Mouse (Mus musculus): ENCODE measurements around the gene Zswim4.

Zswim4 gene

DNA sequence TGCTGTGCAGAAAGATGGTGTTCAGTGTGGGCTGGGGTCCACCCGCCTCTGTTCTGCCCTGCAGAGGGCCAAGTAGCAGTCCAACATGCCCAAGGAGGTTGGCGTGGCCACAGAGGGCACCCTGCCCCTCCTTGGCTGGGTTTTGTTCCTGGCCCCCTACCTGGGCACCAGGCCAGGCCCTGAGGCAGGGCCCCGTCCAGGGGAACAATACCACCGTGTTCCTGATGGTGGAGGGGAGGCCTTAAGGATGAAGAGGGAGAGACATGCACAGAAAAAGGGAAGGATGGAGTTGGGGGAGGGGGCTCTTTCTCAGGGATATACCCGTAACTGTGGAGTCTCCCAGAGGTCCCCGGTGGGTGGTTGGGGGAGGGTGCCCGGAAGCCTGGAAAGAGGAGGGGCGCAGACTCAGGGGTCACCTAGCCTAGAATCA lies 36.7 kb downstream of the Zswim4 start:
- no peak for DNase-seq

DNA sequence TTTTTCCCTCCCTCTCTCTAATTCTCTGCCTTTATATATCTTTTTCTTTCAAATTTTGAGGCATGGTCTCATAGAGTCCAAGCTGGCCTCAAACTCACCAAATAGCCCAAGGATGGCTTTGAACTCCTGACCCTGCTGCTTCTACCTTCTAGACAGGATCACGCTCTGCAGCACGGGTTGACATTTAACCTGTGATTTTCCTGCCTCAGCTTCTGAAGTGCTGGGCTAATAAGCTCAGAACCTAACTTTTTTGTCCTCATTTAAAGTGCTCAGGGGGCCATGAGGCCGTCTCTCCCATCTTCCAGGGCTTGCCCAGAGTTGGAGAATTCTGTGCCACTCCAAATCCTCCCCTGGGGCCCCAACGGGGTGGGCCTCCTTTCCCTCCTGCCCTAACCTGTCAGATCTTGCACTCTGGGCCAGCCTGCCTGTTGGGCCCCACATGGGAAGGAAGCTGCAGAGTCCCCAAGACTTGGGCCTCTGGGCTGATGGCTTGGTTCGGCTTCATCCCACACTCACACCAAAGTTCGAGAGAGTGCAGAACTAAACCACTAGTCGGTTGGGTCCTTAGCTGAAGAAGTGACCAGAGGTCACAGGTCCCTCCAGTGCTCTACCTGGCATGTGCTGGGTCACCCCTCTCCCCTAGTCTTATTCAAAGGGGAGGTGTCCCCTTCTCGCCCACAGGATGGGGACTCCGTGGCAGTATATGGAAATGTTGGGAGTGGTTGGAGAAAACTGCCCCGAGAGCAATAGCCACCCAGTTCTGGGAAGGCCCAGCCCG lies 37.3 kb downstream of the Zswim4 start:
- no peak for DNase-seq

- DNase-seq = no peak
Observed at GRCm38 (mm10) chr8:84198871-84199270, 38.0 kb downstream of the Zswim4 start.

- peak; percentile 52 to 54 for DNase-seq
Observed at GRCm38 (mm10) chr8:84197922-84198774, 38.7 kb downstream of the Zswim4 start.

DNA sequence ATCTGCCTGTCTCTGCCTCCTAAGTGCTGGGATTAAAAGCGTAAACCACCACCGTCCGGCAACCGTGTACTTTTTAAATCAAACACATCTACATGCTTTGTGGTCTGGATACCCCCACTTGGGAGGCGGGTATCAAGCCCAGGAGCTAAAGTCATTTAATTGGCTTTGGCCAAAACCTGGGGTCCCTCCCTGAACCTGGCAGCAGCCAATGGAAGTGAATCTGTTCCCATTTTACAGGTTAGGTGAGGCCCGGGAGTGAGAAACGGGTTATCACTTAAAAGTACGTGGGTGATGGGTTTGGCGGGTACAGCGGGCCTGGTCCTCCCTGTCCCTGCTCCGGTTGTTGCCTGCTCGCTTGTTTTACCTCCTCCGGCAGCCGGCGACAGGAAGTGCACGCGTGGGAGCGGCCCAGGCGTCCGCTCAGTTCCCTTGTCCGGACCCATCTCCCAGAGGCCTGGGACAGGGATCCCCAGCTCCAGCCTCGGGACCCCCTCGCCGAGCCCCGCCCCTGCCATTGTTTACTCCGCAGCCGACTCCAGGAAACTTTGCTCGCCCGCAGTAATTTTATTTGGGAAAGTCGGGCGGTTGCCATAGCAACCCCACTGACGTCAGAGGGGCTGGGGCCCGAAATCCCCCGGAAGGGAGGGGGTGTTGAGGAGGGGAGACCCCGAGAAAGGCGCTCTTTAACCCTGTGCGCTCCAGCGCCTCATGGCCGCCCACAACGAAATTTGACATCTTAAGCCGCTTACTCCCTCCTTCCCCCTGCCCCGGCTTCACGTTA lies 39.5 kb downstream of the Zswim4 start:
- peak; percentile 62 to 65 for DNase-seq

- no peak for DNase-seq
Observed at GRCm38 (mm10) chr8:84194224-84194743, 42.6 kb downstream of the Zswim4 start.

GRCm38 (mm10) chr8:84193566-84193965 lies 43.3 kb downstream of the Zswim4 start:
- DNase-seq = peak in 1 of 2 experiments; percentile 34

DNA sequence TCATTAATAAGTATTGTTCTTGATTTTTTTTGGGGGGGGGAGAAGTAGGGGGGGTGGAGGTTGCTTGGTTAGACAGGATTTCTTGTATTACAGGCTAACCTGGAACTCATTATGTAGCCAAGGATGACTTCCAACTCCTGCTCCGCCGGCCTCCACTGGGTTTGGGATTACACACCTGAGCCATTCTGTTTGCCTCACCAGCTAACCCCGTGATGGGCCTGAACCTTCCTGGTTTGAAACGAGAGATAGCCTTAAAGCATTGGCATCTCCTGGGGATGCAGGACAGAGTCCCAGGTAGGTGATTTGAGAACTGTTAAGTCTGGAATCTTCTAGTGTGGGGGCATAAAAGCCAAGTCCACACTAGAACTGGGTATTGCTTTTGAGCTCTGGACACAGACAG lies 43.7 kb downstream of the Zswim4 start:
- no peak for DNase-seq

- peak; percentile 71 to 81 for DNase-seq
Observed at GRCm38 (mm10) chr8:84192555-84192954, 44.3 kb downstream of the Zswim4 start.

DNA sequence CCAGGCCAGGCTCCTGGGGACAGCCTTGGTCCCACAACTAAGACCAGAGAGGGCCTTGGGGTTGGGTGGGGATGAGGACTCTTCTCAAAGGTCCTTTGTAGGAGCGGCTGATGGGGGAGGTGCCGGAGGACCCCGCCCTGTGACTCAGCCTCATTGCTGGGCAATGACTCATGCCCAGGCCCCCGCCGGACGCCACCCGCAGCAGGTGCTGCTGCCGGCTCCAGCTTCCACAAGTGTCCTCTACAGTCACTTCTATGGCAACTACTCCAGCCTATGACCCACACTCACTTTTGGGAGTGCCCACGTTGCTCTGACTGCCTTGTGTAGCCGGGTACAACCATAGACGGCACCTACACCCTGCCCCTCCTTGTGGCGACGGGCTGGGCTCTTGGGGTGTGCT lies 44.8 kb downstream of the Zswim4 start:
- peak in 1 of 2 experiments; percentile 30 for DNase-seq

DNA sequence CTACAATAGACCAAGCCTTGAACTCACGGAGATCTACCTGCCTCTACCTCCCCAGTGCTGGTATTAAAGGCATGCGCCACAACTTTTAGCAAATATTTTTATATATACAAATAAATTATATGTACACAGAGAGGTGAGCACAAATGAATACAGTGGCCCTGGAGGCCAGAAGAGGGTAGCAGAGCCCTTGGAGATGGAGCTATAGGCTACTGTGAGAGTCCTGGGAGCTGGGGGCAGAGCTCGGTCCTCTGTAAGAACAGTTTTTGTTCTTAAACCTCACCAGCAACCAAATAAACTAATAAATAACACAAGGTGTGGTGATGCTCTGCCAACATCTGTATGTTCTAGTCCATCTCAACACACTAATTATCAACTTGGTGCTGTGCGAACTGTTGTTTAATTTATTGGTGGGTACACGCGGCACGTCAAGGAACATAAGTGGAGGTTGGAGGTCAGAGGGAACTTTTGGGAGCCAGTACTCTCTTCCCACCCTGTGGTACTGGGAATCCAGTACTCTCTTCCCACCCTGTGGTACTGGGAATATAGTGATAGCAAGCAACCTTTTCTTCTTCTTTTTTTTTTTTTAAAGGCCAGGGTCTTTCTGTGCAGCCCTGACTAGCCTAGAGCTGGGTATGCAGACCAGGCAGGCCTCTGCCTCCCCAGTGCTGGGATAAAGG lies 46.5 kb downstream of the Zswim4 start:
- DNase-seq = no peak

DNA sequence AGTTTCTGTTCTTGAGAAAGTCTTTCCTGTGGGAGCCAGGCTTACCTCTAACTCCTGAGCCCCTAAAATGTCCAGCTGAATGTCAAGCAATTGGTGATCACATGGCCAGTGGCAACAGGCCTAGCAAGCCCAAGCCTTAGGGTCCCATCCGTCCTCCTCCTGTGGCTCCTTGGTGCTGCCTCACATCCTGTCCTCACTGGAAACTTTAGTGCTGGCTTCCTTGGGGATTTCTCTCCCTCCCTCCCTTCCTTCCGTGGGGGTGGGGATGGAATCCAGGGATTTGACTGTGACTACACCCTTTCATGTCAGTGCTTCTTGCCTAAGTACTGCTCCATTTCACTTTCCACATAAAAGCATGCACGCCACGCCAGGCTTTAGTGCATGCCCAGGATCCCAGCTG lies 47.3 kb downstream of the Zswim4 start:
- DNase-seq = no peak

DNA sequence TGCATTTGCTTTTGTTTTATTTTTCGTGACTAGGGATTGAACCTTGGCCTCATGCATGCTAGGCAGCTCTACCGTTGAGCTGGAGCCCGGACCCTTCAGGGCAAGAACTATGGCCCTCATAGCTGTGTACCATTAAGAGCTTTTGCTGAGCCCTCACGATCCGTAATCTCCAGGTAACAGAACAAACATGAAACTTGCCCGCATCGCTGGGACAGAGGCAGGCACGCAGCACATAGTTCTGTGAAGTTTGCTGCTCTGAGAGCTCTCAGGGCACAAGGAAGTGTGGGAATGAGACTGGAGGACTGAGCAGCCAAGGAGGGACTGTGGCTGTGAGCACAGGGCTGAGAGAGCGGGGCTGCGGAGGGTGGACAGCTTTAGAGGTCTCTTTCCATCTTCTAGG lies 48.2 kb downstream of the Zswim4 start:
- no peak for DNase-seq

DNA sequence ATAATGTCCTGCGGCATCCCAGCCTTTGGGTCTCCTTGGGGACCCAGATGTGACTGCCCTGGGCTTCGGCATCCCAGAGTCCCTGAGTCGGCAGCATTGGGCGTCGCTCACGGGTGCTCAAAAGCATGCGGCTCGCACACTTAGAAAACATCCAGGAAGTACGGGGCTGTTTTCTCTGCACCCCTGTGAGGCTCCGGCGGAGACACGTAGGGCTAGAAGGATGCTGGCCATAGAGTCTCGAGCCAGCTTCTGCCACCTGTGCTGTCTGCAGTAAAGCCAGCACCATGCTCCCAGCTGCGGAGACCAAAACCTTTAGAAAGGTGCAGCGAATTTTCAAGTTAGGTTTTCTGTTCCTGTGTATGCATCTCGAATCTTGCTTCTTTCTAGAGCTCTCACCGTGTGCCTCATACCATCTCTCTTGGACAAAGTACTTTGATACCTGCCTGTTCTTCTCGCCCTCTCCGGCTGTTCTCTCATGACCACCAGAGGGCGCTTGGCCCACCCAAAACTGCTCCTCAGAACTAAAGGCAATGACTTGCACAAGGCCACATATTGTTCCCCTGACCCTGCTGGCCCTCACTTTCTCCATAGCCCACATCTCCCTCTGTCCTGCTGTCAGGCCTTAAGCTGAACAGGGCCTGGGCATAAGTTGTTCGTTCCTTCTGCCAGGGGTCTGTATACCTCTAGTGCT lies 49.6 kb downstream of the Zswim4 start:
- peak; percentile 69 to 72 for DNase-seq

DNA sequence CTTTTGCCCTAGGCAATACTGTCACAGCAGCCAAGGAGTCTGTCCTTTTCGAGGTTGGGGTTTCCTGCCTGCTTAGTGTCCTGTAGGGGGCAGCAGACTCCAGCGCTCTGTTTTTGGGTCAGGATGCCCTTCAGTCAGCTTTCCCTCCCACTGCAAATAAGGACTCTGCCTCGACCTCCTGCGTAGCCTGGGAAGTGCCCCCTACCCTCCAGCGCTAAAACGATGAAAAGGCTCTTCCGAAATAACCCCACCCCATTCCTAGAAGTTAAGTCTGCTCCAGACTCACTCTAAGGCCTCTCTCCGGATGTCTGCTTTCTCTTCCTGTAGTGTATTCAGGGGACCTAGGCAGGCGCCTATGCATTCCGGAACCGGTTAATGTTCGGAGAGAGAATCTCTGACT lies 50.3 kb downstream of the Zswim4 start:
- DNase-seq = peak; percentile 84 to 87

- DNase-seq = no peak
Observed at GRCm38 (mm10) chr8:84185117-84185516, 51.7 kb downstream of the Zswim4 start, which contains the start of gene Nanos3. Nanos3 (minus strand) TSS chr8:84185217.

- DNase-seq = no peak
Observed at GRCm38 (mm10) chr8:84184085-84185043, 52.5 kb downstream of the Zswim4 start.

GRCm38 (mm10) chr8:84183261-84184084 lies 53.4 kb downstream of the Zswim4 start:
- peak; percentile 66 to 69 for DNase-seq

DNA sequence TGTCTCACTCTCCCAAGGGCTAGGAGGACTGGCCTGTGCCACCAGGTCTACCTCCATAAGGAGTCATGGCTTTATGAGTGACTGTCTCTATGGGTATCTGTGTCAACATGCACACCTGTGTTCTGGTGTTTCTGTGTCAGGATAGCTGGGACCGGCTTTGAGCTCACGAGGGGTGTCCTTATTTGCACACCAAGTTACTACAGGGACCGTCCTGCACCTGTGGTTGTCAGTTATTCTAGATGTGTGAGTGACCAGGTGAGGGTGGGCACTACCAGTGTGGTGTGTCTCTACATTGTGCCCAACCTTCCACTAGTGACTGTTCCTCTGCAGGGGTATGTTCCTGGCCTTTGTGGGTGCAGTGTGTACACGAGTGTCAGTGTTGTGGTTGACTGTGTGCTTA lies 54.0 kb downstream of the Zswim4 start:
- no peak for DNase-seq
